Mouse (Mus musculus): ENCODE data around the gene Prnd. TPM values are rescaled to one million over a fixed set of nuclear protein-coding genes. Genes with fewer than 3 reads are reported as not detected.

The Prnd gene
- polyA plus RNA-seq, 1 experiment from 2014 or later, result 57.3 TPM

DNA sequence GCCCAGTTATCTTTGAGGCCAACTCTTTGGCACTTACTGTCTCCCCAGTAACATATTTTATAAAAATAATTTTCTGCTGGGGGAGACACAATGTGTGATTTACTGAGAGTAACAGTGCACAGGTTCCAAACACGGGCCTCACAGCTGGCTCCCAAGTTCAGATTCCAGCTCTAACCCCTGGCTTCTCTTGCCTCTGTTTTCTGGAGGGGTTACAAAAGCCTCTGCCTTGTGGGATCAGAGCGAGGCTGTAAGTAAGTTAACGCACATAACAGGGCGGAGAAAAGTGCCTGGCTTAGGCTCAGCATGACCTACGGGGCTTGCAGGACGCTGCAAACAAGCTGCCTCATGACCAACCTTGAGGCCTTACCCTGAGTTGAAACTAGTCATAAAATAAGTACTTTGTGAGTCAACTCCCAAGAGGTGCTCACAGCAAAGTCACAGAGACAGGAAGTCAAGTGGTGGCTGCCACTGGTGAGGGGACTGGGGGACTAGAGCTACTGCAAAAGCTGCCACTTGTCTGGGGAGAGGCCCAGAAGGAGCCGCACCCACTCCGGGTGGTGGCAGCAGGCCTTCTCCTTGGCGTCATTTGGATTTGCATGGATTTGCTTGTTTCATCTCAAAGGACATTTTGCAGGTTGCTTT lies 54.0 kb downstream of the Prnd start:
- Histone ChIP-seq H3K9ac (no peak overlapping the region), H3K4me3 (ENCODE audit: low read depth, low read length) (no peak overlapping the region), H3K4me1 (ENCODE audit: insufficient read depth) (no peaks in the 10 kb centered on the region; the same call in 1 of the 2 replicates), H3K27ac (ENCODE audit: low read depth) (no peak overlapping the region), H3K9me3 (ENCODE audit: low read depth, low read length) (no peaks in the 10 kb centered on the region), H3K27me3 (ENCODE audit: insufficient read depth, low read length) (no peaks in the 10 kb centered on the region), H3K4me2 (no peak overlapping the region), H3K36me3 (ENCODE audit: insufficient read depth) (no peaks in the 10 kb centered on the region)
- TF ChIP-seq CTCF (IDR thresholded peaks at IDR 0.05; ENCODE audit: low read depth), result no peak
- DNase-seq (no peak), ATAC-seq (ENCODE audit: insufficient read depth) (no peak)
- WGBS, result 67% methylated on average over 9 of the region's 9 CpGs

DNA sequence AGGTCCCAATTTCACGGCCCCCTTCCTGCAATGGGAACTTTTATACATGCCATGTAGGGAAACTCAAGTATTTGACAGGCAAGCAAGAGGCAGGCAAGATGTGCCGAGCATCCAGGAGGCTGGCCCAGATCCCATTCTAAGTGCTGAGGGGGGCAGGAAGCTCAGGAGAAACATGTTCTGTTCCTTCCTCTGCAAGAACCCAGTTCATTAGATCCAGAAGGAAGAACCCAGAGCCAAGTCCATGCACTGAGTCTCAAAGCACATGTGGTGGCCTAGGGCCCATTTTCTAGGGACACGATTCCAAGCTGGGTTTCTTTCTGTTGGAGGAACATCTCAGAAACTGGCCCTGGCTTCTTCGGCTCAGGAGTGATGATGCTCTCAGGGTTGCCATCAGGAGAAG lies 54.8 kb downstream of the Prnd start:
- Histone ChIP-seq H3K4me1 (ENCODE audit: insufficient read depth) (no peaks in the 10 kb centered on the region; the same call in 1 of the 2 replicates), H3K27me3 (ENCODE audit: insufficient read depth, low read length) (no peaks in the 10 kb centered on the region), H3K4me2 (no peak overlapping the region), H3K36me3 (ENCODE audit: insufficient read depth) (no peaks in the 10 kb centered on the region), H3K4me3 (ENCODE audit: low read depth, low read length) (no peak overlapping the region), H3K9me3 (ENCODE audit: low read depth, low read length) (no peaks in the 10 kb centered on the region), H3K9ac (no peak overlapping the region), H3K27ac (ENCODE audit: low read depth) (no peak overlapping the region)
- DNase-seq (no peak), ATAC-seq (ENCODE audit: insufficient read depth) (no peak)
- 76% methylated on average over 4 of the region's 4 CpGs for WGBS
- no peak for TF ChIP-seq CTCF (IDR thresholded peaks at IDR 0.05; ENCODE audit: low read depth)

Other genes starting within 250 kb of the Prnd start
- gene Erv3, start 91.1 kb upstream of the Prnd start, polyA plus RNA-seq (2014; fragmentation: Nextera tagmentation; extraction: Ambion mirVana), result not detected in 2 replicates
- 31.2 and 32.8 TPM in 2 replicates for gene Prnp, start 40.9 kb upstream of the Prnd start, polyA plus RNA-seq (2014; fragmentation: Nextera tagmentation; extraction: Ambion mirVana)
- not detected in 2 replicates for gene Prn, start 40.9 kb upstream of the Prnd start, polyA plus RNA-seq (2014; fragmentation: Nextera tagmentation; extraction: Ambion mirVana)
- gene Rassf2, start 79.4 kb downstream of the Prnd start, polyA plus RNA-seq (2014; fragmentation: Nextera tagmentation; extraction: Ambion mirVana), result 15.8 and 15.9 TPM in 2 replicates
- gene Slc23a2, start 194.2 kb downstream of the Prnd start, polyA plus RNA-seq (2014; fragmentation: Nextera tagmentation; extraction: Ambion mirVana), result 13.8 and 17.3 TPM in 2 replicates

Measured in lung, embryonic 14.5 days (tissue).